Mouse (Mus musculus) cerebellum, adult 9-11 months (tissue): ENCODE results near the gene Ovol2.

ENCODE experiments used
- DNase-seq: peaks from one replicate; pipeline ENCODE4 v3.0.0; 2022

The Ovol2 gene

DNA sequence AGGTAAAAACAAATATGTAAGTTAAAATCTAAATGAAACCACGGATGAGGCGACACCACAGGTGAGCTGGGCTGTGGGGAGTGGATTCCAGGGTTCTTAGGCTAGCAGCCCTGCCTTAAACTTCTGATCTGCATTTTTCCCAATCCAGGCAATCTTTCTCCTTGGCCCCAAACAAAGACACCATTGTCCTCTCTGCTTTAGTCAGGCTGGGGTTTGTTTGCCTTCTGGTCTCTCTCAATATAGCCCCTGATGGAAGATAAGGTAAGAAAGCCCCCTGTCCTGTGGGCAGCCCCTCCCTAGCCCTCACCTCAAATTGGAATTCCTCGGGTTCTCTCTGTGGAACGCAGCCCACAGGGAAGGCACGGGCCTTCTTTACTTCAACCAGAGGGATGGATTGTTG is 21.7 kb downstream of the Ovol2 start:
- DNase-seq: no peak

DNA sequence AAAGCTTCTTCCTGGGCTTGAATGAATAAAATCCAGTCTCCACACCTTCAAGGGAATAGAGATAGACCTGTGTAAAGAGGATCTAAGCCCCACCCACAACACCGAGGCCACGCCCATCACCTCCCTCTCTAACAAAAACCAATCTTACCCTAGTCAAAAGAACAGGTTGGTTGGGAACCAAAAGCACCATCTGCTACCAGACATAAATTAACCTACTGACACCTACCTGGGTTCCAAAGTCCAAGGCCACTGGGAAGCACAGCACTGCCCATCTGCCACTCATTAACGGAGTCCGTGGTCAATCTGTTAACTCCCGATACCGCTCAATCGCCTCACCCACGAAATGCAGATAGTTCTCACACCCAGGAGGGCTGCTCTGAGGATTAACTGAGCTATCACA is 23.4 kb downstream of the Ovol2 start:
- peak; percentile 85 for DNase-seq

DNA sequence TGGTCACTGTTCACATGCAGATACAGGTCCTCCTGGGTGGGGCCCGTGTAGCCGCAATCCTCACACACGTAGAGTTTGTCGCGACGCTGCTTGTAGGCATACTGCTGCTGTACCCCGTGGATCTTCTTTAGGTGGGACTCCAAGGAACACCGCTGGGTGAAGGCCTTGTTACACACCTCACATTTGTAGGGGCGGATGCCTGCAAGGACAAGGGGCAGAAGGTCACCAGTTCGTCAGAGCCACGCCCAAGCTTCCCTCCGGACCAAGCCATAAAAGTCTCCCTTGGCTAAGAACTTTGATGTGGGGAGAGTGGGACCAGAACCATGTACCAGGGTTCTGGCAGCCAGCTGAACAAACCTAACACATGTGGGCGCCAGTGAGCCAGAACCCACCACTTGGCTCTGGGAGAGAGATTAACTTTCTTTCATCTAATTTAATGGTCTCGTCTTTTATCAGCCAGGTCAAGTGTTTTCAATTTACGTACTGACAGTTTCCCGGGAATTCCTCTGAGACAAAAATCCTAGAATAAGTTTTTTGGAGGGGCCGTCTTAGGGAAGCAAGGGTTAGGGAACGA is 26.1 kb downstream of the Ovol2 start:
- no peak for DNase-seq

DNA sequence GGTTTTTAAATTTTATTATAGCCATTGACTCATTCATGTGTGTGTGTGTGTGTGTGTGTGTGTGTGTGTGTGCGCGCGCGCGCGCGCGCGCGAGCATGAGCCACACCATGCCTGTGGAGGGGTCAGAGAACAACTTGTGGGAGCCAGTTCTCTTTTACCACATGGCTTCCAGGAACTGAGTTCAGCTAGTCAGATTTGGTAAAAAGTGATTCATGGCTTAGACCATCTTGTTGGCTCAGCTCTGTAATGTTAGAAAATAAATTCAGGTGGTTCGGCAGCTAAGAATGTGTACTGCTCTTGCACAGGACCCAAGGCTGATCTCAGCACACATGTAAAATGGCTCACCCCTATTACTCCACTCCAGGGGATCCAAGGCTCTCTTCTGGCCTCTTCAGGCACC is 30.8 kb downstream of the Ovol2 start:
- DNase-seq: no peak

DNA sequence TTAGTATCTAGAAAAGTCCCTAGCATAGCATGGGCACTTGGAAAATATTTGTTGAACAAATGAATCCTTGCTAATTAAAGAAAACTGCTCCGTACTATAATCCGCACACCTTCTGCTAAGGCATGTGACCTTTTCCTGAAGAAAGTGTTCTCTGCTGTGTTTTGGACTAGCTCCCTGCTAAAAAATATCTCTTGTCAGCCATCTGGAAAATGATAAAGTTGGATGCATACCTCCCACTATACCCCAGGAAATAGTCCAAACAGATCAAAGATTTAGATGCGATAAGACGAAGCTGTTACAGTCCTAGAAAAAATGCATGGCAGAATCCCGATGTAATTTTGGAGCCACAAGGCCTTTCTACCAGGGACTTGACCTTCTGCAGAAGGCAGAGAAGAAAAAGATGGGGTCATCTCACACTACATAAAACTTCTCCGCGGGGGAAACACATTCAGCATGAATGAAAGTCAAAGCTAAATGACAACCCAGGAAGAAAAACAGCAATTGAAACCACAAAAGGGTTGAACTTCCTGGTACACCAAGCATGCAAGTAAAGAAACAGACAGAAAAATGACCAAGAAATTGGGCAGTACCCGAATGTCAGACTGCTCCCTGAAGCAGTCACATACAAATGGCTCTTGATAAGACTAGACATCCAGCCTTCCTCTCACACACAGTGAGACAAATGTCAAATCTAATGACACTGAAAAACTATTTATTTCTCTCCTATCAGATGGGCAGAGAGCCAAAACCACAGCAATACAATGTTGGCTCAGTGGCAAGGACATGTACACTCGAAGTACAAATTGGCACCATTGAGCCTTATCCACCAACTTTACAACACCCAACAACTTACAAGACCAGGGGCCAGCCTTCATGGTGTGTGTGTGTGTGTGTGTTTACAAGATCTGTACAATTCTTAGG is 31.9 kb downstream of the Ovol2 start:
- DNase-seq: no peak

DNA sequence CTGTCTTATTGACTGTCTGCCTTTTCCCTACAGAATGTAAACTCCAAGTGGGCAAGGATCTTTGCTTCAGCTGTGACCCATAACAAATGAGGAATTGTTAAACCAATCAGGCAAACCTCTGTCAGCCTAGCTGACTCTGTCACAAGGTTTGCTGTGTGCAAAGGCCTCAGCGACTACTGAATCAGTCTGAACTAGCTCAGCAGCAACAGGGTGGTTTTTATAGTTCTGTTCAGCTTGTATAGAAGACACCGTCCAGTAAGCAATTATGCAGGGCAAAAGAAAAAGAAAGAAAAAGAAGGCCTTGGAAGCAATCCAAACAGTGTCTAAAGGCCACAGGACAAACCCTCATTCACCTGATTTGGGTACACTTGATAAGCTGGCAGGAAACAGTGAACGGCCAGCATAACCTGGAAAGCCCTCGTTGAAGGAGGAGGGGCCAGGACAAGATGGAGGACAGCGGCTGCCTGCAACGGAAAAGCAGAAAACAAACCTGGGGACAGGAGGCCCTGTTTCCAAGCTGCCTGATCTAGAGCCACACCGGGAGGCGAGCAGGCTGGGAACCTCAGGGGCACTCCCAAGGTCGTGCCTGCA is 36.7 kb downstream of the Ovol2 start:
- DNase-seq: no peak

DNA sequence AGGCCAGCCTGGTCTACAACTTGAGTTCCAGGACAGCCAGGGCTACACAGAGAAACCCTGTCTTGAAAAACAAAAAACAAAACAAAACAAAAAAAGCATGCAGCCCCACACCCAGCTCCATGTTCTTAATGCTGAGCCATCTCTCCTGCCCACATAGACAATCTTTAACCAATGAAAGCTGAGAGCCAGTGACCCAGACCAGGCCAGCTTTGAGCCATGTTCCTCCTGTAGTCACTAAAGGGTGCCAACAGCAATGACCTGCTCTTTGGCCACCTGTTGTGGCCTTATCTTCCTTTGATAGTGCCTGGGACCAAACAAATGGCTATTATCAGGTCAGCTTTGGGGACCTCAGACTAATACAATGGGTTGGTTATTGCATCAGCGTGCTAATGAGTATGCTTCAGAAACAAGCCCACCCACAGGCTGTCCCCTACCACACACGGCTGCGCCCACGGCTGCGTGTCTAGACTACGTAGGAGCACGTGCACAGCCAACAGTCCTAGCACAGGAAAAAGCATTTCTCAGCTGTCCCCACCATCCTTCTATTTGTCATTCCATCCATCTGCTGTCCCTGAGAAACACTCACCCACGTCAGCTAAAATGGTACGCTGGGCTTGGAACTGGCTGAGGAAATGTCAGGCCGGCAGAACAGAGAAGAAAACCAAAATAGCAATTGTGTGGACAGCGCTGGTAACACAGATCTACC is 40.2 kb downstream of the Ovol2 start:
- DNase-seq: no peak

DNA sequence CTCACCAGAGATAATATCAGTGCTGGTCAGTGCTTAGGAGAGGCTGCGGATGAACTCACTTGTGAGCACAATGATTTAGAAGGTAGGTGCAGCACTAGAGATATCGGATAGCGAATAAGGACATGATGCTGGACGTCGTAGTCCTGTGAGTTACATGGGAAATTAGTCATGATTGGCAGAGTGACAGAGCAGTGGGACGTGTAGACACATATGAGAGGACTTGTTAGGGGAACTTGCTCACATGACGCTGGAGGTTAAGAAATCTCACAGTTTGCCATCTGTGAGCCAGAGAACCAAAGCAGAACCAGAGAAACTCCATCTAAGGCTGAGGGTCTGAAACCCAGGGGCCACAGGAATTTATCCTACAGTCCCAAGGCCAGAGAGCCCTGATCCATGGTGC is 41.6 kb downstream of the Ovol2 start:
- DNase-seq: no peak

DNA sequence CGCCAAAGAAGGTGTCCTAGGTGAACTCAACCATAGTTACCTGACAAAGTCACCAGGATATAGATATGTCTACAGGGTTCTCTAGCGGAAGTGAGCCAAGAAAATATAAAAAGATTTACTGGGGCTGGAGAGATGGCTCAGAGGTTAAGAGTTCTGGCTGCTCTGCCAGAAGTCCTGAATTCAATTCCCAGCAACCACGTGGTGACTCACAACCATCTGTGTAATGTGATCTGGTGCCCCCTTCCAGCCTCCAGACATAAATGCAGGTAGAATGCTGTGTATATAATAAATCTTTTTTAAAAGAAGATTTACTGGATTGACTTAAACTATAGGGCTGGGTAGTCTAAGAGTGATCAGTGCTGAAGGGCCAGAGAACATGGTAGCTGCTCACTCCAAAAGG is 50.5 kb downstream of the Ovol2 start:
- no peak for DNase-seq

DNA sequence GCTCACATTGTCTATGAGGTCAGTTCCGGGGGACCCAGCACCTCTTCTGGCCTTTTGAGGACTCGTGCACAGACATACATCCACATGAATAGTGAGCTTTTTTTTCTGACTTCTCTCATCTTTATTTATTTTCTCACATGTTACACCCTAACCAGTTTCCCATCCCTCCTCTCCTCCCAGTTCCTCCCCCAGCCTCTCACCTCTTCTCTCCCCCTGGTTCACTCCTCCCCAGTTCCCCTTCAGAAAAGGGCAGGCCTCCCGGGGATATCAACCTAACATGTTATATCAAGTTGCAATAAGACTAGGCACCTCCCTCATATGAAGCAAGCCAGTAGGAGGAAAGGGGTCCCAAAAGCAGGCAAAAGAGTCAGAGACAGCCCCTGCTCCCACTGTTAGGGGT is 51.4 kb downstream of the Ovol2 start:
- no peak for DNase-seq

DNA sequence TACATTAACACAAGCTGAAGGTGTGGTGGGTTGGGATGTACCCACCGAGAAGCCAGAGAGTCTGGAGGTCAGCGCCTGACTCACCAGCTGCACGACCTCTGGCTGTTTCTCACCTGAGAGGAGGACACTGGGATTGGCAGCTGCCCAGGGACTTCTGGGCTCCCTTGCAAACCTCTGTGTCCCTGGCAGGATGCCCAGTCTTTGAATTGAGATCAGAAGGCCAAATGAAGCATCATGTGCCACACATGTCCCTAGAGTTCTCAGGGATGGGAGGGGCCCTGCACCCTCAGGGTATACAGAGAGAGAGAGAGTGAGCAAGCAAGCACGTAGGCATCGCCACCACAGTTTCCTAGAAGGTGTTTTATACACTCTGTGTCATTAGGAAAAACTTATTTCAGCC is 52.2 kb downstream of the Ovol2 start:
- DNase-seq: no peak

DNA sequence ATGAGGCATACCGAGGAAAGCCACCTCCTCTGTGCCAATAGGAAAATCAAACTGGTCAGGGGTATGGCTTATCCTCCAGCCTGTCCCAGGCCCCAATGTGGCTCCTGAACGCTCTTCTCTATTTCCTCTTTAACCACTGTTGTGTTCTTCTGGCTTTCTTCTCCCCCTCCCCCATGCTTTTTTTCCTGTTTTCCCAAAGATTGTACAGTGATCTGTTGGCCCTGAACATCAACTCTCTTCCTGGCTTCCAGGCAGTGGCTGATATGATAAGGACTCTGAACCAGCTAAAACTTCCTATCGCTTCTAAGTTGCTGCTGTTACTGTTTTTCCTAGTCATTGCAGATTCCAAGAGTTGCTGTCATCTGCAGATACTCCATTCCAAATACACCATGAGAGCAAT is 55.1 kb downstream of the Ovol2 start:
- DNase-seq: no peak

DNA sequence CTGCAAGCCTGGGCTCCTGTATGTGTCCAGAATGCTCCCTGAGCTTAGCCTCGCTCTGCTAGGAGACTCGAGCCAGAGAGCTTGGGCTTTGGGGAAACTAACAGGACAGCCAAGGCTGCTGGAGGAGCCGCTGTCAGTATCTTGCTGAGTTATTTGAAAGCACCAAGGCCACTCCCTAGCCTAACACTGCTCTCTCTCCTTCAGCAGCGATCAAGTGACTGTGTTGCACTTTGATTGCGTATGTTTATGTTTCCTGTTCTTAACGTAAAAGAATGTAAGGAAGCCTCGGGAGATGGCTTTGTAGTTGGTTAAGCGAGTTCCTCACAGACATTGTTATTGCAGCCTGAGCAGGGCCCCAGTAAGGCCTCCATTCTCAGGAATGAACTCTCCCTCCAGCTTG is 57.2 kb downstream of the Ovol2 start:
- DNase-seq: no peak

DNA sequence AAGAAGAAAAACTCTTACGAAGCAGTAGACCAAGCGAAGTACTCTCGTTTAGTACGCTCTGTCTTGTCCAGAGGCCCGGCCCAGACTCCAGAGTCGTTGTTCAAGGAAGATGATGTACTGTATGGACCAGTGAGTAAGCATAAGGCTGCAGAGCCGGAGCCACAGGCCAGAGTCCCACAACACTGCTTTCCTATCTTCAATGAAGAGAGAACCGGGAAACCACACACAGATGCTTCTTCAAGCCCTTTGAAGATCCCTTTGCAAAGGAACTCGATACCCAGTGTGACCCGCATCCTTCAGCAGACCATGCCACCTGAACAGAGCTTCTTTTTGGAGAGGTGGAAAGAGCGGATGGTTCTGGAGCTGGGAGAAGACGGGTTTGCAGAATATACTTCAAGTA is 59.9 kb downstream of the Ovol2 start:
- no peak for DNase-seq

DNA sequence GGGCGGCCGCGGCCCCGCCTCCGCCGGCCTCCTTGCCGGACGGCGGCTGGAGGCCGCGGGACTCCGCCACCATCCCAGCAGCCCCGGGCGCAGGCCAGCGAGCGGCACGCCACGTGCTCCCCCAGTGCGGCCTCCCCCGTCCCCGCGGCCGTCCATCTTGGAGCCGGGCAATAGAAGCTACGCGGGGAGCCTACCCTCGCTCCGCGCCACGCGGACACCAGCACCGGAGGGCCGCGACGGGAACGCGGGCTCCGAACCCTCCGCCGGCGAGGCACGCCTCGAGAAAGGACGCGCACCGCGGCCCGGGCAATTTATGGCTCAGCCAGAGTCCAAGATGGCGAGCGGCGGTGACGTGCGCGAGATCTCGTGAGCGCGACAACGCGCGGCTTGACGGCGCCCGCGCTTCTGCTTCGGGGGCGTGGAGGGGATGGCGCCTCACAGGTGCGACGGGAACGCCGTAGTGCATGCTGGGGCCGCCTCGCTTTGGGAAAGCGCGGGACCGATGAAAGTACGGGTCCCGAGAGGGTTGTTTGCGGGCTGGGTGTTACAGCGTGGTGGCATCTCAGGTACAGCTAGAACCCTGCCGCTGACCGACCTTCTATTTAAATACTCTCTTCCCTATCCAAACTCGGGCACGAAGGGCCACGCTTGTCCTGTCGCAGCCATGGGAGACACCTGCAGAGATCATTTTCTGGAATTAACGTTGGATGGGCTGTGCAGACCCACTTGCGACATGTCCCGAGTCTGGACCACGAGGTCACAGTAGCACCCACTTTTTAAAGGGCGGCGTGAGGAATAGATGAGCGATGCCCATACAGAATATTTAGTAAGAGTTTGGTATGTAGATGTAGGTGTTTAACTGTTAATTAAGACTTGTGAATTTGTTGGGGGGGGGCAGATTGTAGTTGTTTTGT is 61.2 kb downstream of the Ovol2 start, which contains the start of the genes Mgme1 and Snx5:
Mgme1 (plus strand) TSS at position 157 of the 914 bp plus-strand sequence.
Snx5 (minus strand) TSS at position 400 of the 914 bp plus-strand sequence.
- peak; percentile 95 for DNase-seq

DNA sequence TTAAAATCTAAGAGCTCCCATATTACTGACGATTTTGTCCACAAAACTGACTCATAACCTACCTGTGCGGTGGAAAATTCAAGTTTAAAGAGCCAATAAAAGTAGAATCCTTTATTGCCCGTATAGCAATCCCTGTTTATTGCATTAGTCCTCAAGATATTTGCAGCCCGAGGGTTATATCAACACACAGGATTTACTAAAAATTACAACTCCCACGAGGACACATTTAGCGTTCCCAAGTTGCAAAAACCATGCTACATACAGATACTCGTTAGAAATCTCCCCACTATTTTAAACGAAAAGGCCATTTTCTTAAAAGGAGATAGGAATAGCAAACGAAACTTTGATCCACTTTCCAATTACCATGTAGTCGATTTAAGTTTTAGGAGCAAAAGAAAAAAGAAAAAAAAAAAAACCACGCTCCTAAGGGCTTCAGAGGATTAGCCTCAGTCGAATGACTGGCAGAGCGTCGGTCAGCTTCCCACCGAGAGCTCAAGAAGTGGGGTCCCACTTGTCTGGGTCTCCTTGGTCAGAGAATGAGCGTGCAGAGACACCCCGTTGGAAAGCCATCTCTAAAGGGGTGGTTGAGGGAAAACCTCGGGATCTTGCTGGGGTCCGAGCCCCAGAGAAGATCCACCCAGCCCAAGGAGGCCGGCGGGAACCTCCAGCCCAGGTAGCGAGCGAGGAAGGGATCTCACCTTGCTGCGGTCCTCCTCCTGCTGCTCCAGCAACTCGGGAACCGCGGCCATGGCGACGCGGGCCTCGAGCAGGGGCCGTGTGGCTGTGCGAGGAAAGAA is 62.1 kb downstream of the Ovol2 start:
- no peak for DNase-seq

DNA sequence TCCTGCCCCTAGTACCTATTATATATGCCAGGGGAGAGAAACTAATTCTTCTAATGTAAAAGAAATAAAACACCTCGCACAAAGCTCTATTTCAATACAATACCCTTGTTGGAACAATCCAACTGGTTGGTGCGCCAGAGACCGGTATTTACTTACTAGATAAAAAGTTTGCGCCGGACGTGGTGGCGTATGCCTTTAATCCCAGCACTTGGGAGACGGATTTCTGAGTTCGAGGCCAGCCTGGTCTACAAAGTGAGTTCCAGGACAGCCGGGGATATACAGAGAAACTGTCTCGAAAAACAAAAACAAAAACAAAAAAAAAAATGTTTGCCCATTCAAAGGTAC is 62.7 kb downstream of the Ovol2 start:
- no peak for DNase-seq

DNA sequence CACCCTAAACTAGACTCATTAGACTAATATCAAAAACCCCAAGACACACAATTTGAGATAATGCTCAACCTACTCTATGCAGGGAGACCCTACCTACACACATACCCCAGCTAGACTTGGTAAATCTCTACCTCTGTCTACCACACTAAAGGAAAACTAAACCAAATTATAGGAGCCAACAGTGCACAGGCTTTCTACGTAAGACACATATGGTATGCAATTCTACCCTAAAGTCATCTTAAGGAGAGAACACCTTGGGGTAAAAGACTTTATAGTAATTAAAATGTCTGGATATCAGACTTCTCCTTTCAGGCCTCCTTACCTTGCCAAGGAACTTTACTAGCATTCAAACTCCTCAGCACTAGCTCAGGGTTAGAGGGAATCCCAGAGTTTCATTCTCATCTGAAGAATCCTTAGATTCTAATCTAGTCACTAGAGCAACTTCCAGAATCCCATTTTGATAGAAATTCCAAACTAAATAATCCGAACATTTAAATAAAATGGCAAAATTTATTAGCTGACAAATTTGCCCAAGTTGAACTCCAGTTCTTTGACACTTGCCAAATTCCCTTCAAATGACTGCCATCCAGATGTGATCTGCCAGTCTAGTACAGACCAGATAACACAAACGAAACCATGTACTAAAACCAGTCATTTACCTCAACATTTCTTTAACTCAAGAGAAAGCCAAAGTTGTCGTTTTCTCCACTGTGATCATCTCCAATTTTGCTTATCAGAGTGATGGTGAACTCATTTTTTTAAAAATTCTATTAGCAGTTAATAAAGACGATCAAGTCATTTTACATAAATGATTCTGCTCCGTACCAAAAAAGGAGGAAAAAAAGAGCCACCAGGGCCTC is 63.3 kb downstream of the Ovol2 start:
- DNase-seq: no peak

DNA sequence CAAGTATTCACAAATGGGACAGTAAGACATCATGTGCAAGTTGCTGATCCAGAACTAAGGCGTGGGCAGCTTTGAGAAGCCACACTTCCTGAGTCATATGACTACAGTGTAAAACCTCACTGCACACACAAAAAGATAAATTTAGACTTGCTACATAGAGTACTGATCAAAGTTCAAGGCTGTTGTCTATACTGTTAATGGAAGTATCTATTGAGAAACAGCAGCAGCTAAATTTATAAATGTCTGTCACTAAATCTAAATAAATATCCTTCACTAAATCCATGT is 64.3 kb downstream of the Ovol2 start:
- no peak for DNase-seq

DNA sequence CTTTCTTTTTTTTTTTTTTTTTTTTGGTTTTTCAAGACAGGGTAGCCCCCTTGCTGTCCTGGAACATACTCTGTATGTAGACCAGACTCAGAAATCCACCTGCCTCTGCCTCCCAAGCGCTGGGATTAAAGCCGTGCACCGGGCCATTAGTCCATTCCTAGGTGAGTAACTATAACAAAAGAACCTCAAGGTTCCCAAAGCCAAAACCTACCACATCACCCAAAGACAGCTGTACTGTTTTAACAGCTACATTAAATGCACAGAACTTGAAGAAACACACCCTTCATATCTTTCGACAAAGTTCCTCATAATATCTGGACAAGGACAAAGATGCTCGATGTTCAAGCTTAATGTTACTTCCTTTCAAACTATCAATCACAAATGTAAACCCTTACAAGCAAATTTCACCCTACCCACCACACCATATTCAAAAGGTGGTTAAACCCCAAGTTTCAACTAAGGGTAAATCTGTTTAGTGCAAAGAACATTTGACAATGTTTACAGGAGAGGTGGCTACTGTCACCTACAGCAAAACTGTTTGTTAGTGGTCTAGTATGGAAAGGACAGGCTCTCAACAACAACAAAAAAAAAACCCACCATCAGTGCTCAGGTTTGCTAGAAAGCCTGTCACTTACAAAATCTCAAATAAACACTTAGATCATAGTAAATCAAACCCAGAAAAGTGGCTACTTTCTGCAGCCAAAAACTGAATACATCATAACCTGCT is 64.8 kb downstream of the Ovol2 start:
- no peak for DNase-seq
